Mouse (Mus musculus): ENCODE data around the gene Vgf. TPM values are rescaled to one million over a fixed set of nuclear protein-coding genes. Genes with fewer than 3 reads are reported as not detected.

Gene Vgf
- polyA plus RNA-seq, 1 experiment: not detected

DNA sequence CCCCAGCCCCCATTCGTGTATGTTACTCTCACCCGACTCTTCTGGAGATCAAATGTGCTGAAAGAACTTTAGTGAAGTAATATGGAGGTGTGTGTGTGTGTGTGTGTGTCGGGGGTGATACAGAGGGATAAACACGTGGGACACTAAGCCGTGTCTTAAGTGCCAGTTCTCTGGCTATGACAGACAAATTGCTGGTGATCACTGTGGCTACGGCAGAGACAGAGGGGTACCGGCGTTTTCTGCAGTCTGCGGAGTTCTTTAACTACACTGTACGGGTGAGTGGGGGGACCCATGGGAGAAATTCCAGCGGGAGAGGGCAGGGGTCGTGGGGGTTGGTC is 38.3 kb upstream of the Vgf start, which contains the start of gene Znhit1:
Gene Znhit1, minus strand, starts transcription at position 88 of the 338 bp plus-strand sequence.
- Histone ChIP-seq H3K27ac (ENCODE audit: control insufficient read depth, insufficient read depth, low read depth, low read length, poor library complexity) (peak within 1 kb of the TSS; percentile 79), H3K4me3 (replicated peaks; ENCODE audit: control insufficient read depth, low read depth, low read length) (peak within 1 kb of the TSS; percentile 85), H3K4me1 (ENCODE audit: control insufficient read depth, insufficient read depth, low read length) (no peaks in the 10 kb centered on the region)
- 3% methylated on average over 12 of the region's 12 CpGs for whole genome bisulfite sequencing
- TF ChIP-seq POLR2A (IDR thresholded peaks at IDR 0.05; ENCODE audit: borderline replicate concordance, control insufficient read depth, low read depth, low read length) (no peak), CTCF (IDR thresholded peaks at IDR 0.05; ENCODE audit: control insufficient read depth, insufficient read depth, low read length) (no peak)

GRCm38 (mm10) chr5:136988420-136988819 is 37.8 kb upstream of the Vgf start:
- 20% methylated on average over 7 of the region's 7 CpGs for whole genome bisulfite sequencing
- no peak for TF ChIP-seq CTCF (IDR thresholded peaks at IDR 0.05; ENCODE audit: control insufficient read depth, insufficient read depth, low read length)
- no peak for TF ChIP-seq POLR2A (IDR thresholded peaks at IDR 0.05; ENCODE audit: borderline replicate concordance, control insufficient read depth, low read depth, low read length)
- Histone ChIP-seq H3K4me1 (ENCODE audit: control insufficient read depth, insufficient read depth, low read length) (no peaks in the 10 kb centered on the region), H3K27ac (ENCODE audit: control insufficient read depth, insufficient read depth, low read depth, low read length, poor library complexity) (peak overlapping the region; percentile 20; the same call in 1 of the 2 replicates), H3K4me3 (replicated peaks; ENCODE audit: control insufficient read depth, low read depth, low read length) (peak overlapping the region; percentile 85)

DNA sequence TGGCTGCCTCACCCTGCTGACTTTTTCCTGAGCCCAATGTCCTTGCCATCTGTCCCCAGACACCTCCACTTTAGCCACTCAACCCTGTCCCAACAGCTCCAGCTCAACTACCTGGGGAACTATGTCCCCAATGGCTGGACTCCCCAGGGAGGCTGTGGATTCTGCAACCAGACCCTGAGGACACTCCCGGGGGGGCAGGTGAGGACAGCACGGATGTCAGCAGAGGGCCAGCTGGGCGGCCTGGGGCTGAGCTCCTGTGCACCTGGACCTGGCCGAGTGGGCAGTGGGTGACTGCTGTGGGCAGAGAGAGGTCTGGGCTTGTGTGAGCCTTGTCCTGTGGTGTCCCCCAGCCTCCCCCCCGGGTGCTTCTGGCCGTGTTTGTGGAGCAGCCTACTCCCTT is 36.4 kb upstream of the Vgf start:
- WGBS: 84% methylated on average over 6 of the region's 6 CpGs
- Histone ChIP-seq H3K4me3 (replicated peaks; ENCODE audit: control insufficient read depth, low read depth, low read length) (no peak overlapping the region), H3K4me1 (ENCODE audit: control insufficient read depth, insufficient read depth, low read length) (no peaks in the 10 kb centered on the region), H3K27ac (ENCODE audit: control insufficient read depth, insufficient read depth, low read depth, low read length, poor library complexity) (no peak overlapping the region)
- TF ChIP-seq POLR2A (IDR thresholded peaks at IDR 0.05; ENCODE audit: borderline replicate concordance, control insufficient read depth, low read depth, low read length) (no peak), CTCF (IDR thresholded peaks at IDR 0.05; ENCODE audit: control insufficient read depth, insufficient read depth, low read length) (no peak)

GRCm38 (mm10) chr5:136999449-136999848 is 26.7 kb upstream of the Vgf start:
- no peaks in the 10 kb centered on the region for H3K4me1 ChIP-seq (ENCODE audit: control insufficient read depth, insufficient read depth, low read length)
- no peak overlapping the region for H3K4me3 ChIP-seq (replicated peaks; ENCODE audit: control insufficient read depth, low read depth, low read length)
- 58% methylated on average over 5 of the region's 5 CpGs for WGBS
- no peak overlapping the region for H3K27ac ChIP-seq (ENCODE audit: control insufficient read depth, insufficient read depth, low read depth, low read length, poor library complexity)
- TF ChIP-seq POLR2A (IDR thresholded peaks at IDR 0.05; ENCODE audit: borderline replicate concordance, control insufficient read depth, low read depth, low read length) (no peak), CTCF (IDR thresholded peaks at IDR 0.05; ENCODE audit: control insufficient read depth, insufficient read depth, low read length) (no peak)

GRCm38 (mm10) chr5:137000612-137001011 is 25.6 kb upstream of the Vgf start:
- Histone ChIP-seq H3K4me3 (replicated peaks; ENCODE audit: control insufficient read depth, low read depth, low read length) (no peak overlapping the region), H3K27ac (ENCODE audit: control insufficient read depth, insufficient read depth, low read depth, low read length, poor library complexity) (no peak overlapping the region), H3K4me1 (ENCODE audit: control insufficient read depth, insufficient read depth, low read length) (no peaks in the 10 kb centered on the region)
- TF ChIP-seq POLR2A (IDR thresholded peaks at IDR 0.05; ENCODE audit: borderline replicate concordance, control insufficient read depth, low read depth, low read length): no peak
- TF ChIP-seq CTCF (IDR thresholded peaks at IDR 0.05; ENCODE audit: control insufficient read depth, insufficient read depth, low read length): no peak
- 75% methylated on average over 2 of the region's 2 CpGs for WGBS

DNA sequence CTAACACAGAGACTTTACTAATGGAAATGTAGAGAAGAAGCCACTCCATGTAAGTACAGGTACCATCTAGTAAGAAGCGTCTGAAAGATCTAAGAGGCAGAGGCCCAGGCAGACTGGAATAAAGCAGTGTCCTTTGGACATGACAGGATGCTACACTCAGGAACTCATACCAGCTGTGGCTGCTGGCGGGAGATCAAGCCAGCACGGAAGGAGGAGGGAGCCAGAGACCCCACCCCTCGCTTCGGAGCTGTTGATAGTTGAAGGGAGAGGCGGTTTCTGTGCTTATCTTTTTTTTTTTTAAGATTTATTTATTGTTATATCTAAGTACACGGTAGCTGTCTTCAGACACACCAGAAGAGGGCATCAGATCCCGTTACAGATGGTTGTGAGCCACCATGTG is 18.9 kb upstream of the Vgf start:
- H3K27ac ChIP-seq (ENCODE audit: control insufficient read depth, insufficient read depth, low read depth, low read length, poor library complexity): no peak overlapping the region
- WGBS: 50% methylated on average over 8 of the region's 8 CpGs
- TF ChIP-seq POLR2A (IDR thresholded peaks at IDR 0.05; ENCODE audit: borderline replicate concordance, control insufficient read depth, low read depth, low read length): no peak
- no peak for TF ChIP-seq CTCF (IDR thresholded peaks at IDR 0.05; ENCODE audit: control insufficient read depth, insufficient read depth, low read length)
- no peak overlapping the region for H3K4me3 ChIP-seq (replicated peaks; ENCODE audit: control insufficient read depth, low read depth, low read length)
- no peaks in the 10 kb centered on the region for H3K4me1 ChIP-seq (ENCODE audit: control insufficient read depth, insufficient read depth, low read length)

- TF ChIP-seq CTCF (IDR thresholded peaks at IDR 0.05; ENCODE audit: control insufficient read depth, insufficient read depth, low read length): 0 out of 2 replicates have a peak, but pooled peaks have one; percentile 15
- no peak for TF ChIP-seq POLR2A (IDR thresholded peaks at IDR 0.05; ENCODE audit: borderline replicate concordance, control insufficient read depth, low read depth, low read length)
- H3K4me1 ChIP-seq (ENCODE audit: control insufficient read depth, insufficient read depth, low read length): no peaks in the 10 kb centered on the region
- no peak overlapping the region for H3K4me3 ChIP-seq (replicated peaks; ENCODE audit: control insufficient read depth, low read depth, low read length)
- WGBS: 17% methylated on average over 3 of the region's 3 CpGs
- no peak overlapping the region for H3K27ac ChIP-seq (ENCODE audit: control insufficient read depth, insufficient read depth, low read depth, low read length, poor library complexity)
These were observed 16.2 kb upstream of the Vgf start for GRCm38 (mm10) chr5:137009988-137010387.

GRCm38 (mm10) chr5:137012401-137012950 is 13.7 kb upstream of the Vgf start:
- 75% methylated on average over 15 of the region's 15 CpGs for WGBS
- TF ChIP-seq CTCF (IDR thresholded peaks at IDR 0.05; ENCODE audit: control insufficient read depth, insufficient read depth, low read length): no peak
- no peak for TF ChIP-seq POLR2A (IDR thresholded peaks at IDR 0.05; ENCODE audit: borderline replicate concordance, control insufficient read depth, low read depth, low read length)
- Histone ChIP-seq H3K4me3 (replicated peaks; ENCODE audit: control insufficient read depth, low read depth, low read length) (no peak overlapping the region), H3K27ac (ENCODE audit: control insufficient read depth, insufficient read depth, low read depth, low read length, poor library complexity) (no peak overlapping the region), H3K4me1 (ENCODE audit: control insufficient read depth, insufficient read depth, low read length) (no peaks in the 10 kb centered on the region)

DNA sequence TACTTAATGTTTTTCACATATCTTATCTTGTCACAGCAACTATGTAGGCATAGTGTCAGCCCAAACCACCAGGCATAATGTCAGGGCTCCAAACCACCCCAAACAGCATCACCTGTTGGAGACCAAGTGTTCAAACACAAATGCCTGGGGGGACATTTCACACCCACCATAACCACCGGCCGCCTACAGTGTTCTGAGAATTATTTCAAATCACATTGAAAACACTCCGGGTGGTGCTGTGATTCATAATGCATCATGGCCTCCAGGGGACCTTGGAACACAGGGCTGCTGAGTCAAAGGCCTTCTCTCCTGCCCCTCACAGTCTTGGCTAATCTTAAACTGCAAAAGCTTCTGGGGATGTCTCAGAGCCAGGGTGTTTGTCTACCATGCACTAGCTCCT is 10.3 kb upstream of the Vgf start:
- no peaks in the 10 kb centered on the region for H3K4me1 ChIP-seq (ENCODE audit: control insufficient read depth, insufficient read depth, low read length)
- H3K4me3 ChIP-seq (replicated peaks; ENCODE audit: control insufficient read depth, low read depth, low read length): no peak overlapping the region
- no peak for TF ChIP-seq POLR2A (IDR thresholded peaks at IDR 0.05; ENCODE audit: borderline replicate concordance, control insufficient read depth, low read depth, low read length)
- TF ChIP-seq CTCF (IDR thresholded peaks at IDR 0.05; ENCODE audit: control insufficient read depth, insufficient read depth, low read length): no peak
- 75% methylated on average over 3 of the region's 3 CpGs for WGBS
- H3K27ac ChIP-seq (ENCODE audit: control insufficient read depth, insufficient read depth, low read depth, low read length, poor library complexity): no peak overlapping the region

Measured in bone marrow, adult 2 months (tissue).